In the genomic region with DNA sequence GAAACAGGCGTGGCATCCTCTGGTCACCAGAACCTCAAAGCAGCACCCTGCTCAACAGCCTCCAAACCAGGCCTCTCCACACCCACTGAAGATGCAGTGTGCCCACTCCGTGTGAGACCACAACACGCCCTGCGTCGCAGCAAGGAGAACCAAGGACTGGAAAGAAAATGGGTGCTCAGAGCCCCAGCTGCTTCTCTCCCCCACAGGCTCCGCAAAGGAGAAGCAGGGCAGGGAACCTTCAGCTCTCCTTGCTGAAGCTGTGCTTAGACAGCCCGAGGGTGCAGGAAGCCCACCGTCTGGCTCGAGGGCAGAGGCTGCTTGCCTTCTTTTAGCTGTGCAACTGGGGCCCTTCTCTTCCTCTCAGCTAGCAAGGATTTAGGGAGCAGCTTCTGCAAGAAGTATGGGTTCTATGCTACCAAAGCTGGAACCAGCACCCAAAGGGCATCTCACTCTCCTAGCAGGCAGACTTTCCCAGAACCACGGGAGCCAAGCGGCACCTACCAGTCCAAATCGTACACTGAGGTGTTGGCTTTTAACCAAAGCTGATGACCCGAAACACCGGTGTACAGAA, we compare ENCODE assay signal across 8 mouse cellular contexts. TPM values are rescaled to one million over a fixed set of nuclear protein-coding genes. Genes with fewer than 3 reads are reported as not detected.
DNase-seq lines count a peak whose midpoint lies in the region; ATAC-seq and TF ChIP-seq lines count a peak whose summit lies in the region.
"Had no signal": no experiment of that assay in that cellular context is flagged by ENCODE, and none has a peak within 500 bp of the region (broad histone marks: within the 10 kb centered on the region; RNA-seq: fewer than 3 reads in every experiment).

No protein-coding gene starts in this region.

- 15% methylated on average over 14 of the region's 14 CpGs for WGBS in bone marrow, adult 2 months
- 39% methylated on average over 14 of the region's 14 CpGs for WGBS in intestine, embryonic 14.5 days
- WGBS in midbrain, embryonic 15.5 days: 6% methylated on average over 14 of the region's 14 CpGs

- no peak for TF ChIP-seq CTCF in bone marrow, adult 2 months (IDR thresholded peaks at IDR 0.05; ENCODE audit: control insufficient read depth, insufficient read depth, low read length)

- no peaks in the 10 kb centered on the region for H3K36me3 ChIP-seq in intestine, embryonic 14.5 days (ENCODE audit: control insufficient read depth, insufficient read depth, low read length)
- no peaks in the 10 kb centered on the region for H3K36me3 ChIP-seq in midbrain, embryonic 15.5 days (replicated peaks)

- TF ChIP-seq POLR2A in bone marrow, adult 2 months (IDR thresholded peaks at IDR 0.05; ENCODE audit: borderline replicate concordance, control insufficient read depth, low read depth, low read length): no peak

- no peaks in the 10 kb centered on the region for H3K27me3 ChIP-seq in intestine, embryonic 14.5 days (replicated peaks; ENCODE audit: control insufficient read depth, insufficient read depth, low read length)
- H3K27me3 ChIP-seq in midbrain, embryonic 15.5 days (replicated peaks): no peaks in the 10 kb centered on the region

- DNase-seq in layer of hippocampus, postnatal 36 days: peak; percentile 42 to 50
- no peak for DNase-seq in layer of hippocampus, adult 9-10 months (ENCODE audit: low spot score)
- peak; percentile 36 to 58 for DNase-seq in cerebellum, postnatal 36 days
- DNase-seq in intestine, embryonic 14.5 days (ENCODE audit: low spot score): peak; percentile 63
- DNase-seq in gastrocnemius, postnatal 10 days: no peak

- no peak for ATAC-seq in intestine, embryonic 14.5 days (replicated peaks; ENCODE audit: low FRiP score, low TSS enrichment, low read depth)
- ATAC-seq in midbrain, embryonic 15.5 days (replicated peaks): peak; percentile 21

- H3K4me1 ChIP-seq in bone marrow, adult 2 months (ENCODE audit: control insufficient read depth, insufficient read depth, low read length): 0 out of 2 replicates have a peak, but pooled peaks cover 1% of the 10 kb centered on the region
- H3K4me1 ChIP-seq in intestine, embryonic 14.5 days (replicated peaks; ENCODE audit: control insufficient read depth, insufficient read depth, low read length): peaks cover 24% of the 10 kb centered on the region
- H3K4me1 ChIP-seq in midbrain, embryonic 15.5 days: peaks cover 58% of the 10 kb centered on the region

- H3K27ac ChIP-seq in bone marrow, adult 2 months (ENCODE audit: control insufficient read depth, insufficient read depth, low read depth, low read length, poor library complexity): no peak overlapping the region
- H3K27ac ChIP-seq in intestine, embryonic 14.5 days (ENCODE audit: low read depth): no peak overlapping the region
- peak overlapping the region; percentile 94 for H3K27ac ChIP-seq in midbrain, embryonic 15.5 days

- peak overlapping the region; percentile 51 for H3K4me2 ChIP-seq in intestine, embryonic 14.5 days (ENCODE audit: low read length)
- peak overlapping the region; percentile 69 for H3K4me2 ChIP-seq in midbrain, embryonic 15.5 days

- H3K4me3 ChIP-seq in bone marrow, adult 2 months (replicated peaks; ENCODE audit: control insufficient read depth, low read depth, low read length): peak overlapping the region; percentile 42
- peak overlapping the region; percentile 77 for H3K4me3 ChIP-seq in intestine, embryonic 14.5 days (ENCODE audit: low read depth, low read length)
- H3K4me3 ChIP-seq in midbrain, embryonic 15.5 days: peak overlapping the region; percentile 66
- H3K4me3 ChIP-seq: erythroblast, embryonic 14.5 days had no signal

- peak overlapping the region; percentile 41 for H3K9ac ChIP-seq in intestine, embryonic 14.5 days (ENCODE audit: low read length)
- peak overlapping the region; percentile 83 for H3K9ac ChIP-seq in midbrain, embryonic 15.5 days

- no peaks in the 10 kb centered on the region for H3K9me3 ChIP-seq in intestine, embryonic 14.5 days (ENCODE audit: control insufficient read depth, low read length)
- no peaks in the 10 kb centered on the region for H3K9me3 ChIP-seq in midbrain, embryonic 15.5 days

RNA-seq across cellular contexts. Expression of gene Srgap3, which starts 1.8 kb away (rescaled TPM):
- 100 to 1,000 TPM; 276 to 301 TPM for total RNA-seq in layer of hippocampus, postnatal 36 days (2021)
- 2.9 and 6.0 TPM in 2 replicates for polyA plus RNA-seq in bone marrow, adult 2 months (2011; ENCODE audit: insufficient read depth, insufficient read length, low replicate concordance, missing spikeins)
- 5.5 and 6.8 TPM in 2 replicates for polyA plus RNA-seq in intestine, embryonic 14.5 days (2014; fragmentation: Nextera tagmentation; extraction: Ambion mirVana)
- 39.7 and 44.6 TPM in 2 replicates for polyA plus RNA-seq in midbrain, embryonic 15.5 days (2015; fragmentation: Nextera tagmentation; extraction: Ambion mirVana)
- total RNA-seq in gastrocnemius, postnatal 10 days (2021): 10 to 100 TPM in 1 of 2 experiments, 1 to 10 TPM in 1; 7.8 to 12.4 TPM

Comparison
In these comparisons a context has a peak if more than half of its experiments do, and no peak if none do; other contexts are left out.
1. DNase-seq: peak in layer of hippocampus, postnatal 36 days (2 of 2), cerebellum, postnatal 36 days (2 of 2) and intestine, embryonic 14.5 days (single experiment); none in layer of hippocampus, adult 9-10 months (single experiment) and gastrocnemius, postnatal 10 days (single experiment).
2. Peak in every context shown above with its lines, with median percentiles within 50 percentile points of each other: H3K4me3 ChIP-seq.